Mouse (Mus musculus) embryo, embryonic 11 days (tissue): ENCODE results near the gene Olfr525.

Experiments
- DNase-seq: peaks from one replicate; pipeline ENCODE4 v3.0.0-alpha.2; 2015

Olfr525 gene

DNA sequence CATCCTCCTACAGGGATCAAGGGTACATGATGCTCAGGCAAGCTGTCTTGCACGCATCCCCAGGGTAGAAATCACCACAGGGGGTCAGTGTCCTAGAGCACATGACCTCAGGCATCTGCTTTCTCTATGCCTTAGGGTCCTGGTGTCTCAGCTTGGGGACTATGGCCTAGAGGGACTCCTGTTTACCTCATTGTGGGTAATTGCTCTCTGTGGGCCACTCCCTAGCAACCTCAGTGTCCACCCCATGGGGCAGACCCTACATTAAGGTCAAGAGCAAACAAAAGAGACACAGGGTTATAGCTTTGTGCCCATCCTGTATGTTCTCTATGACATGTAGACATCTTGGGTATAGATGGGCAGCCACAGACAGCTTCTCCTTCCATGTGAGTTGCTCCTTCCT is at the start of gene Olfr525:
TSS of gene Olfr525 (plus strand) at position 301 of the 400 bp plus-strand sequence.
- no peak for DNase-seq

DNA sequence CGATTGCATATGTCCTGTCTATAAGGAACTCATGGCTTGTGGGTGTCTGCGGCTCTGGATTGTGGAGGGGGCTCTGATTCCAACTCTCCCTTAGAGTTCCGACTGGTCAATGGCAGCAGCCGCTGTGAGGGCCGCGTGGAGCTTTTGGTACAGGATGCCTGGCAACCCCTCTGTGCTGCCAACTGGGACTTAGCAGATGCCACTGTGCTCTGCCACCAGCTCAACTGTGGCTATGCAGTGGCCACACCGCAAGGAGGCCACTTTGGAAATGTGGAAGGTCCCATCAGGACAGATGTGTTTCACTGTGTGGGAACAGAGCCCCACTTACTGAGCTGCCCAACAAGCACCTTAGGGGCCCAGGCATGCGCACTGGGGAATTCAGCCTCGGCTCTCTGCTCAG is 24.9 kb upstream of the Olfr525 start:
- DNase-seq = no peak

DNA sequence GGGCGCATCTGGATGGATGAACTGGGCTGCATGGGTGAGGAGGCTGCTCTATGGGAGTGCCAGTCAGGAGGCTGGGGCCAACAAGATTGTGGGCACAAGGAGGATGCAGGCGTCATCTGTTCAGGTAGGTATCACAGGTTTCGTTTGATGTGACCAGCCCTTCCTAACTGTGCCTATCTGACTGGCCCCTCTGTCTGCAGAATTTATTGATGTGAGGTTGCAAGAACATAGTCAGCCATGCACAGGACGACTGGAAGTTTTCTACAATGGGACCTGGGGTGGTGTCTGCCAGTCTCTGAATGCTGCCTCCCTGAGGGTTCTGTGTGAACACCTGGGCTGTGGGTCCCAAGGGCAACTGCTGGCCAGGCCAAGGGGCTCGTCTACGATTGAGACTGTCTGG is 23.8 kb upstream of the Olfr525 start:
- DNase-seq = no peak

DNA sequence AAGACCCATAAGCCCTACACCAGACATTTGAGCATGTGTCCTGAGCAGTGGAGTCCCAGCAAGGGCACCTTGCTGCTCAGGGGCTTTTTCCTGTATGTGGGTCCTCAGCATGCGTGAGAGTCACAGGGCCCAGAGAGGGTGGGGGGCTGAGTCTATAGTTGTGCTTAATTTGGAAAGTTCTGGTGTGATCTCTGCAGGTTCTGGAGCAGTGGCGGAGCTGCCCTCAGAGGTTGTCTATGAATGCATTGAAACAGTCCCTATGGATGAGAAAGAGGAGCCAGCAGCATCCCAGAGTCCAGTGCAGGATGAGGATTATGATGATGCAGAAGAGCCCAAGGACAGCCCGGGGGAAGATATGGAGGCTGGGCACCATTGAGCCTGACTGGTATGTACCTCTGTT is 21.2 kb upstream of the Olfr525 start:
- no peak for DNase-seq

DNA sequence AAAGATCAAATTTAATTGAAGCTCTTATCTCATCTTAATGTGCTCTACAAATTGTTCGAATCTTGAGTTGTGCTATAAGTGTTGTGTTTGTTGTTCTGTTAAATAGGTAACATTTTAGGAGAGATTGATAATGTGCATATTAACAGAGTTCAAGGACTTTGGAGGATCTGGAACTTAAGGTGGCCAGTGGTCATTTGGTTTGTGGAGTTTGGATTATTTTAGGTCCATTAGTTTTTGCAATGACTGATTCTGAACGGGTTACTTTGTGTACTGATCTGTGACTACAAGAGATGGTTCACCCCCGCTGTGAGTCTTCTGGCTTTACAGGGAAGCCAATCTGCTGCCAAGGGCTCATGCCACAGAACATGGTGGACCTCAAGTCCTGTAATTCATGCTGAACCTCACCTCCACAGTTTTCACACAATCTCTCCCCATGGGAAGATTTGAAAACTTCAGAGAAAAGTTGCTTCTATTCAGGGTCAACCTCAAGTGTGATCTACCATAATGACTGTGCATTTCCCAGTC is 735 bp upstream of the Olfr525 start:
- DNase-seq = no peak

DNA sequence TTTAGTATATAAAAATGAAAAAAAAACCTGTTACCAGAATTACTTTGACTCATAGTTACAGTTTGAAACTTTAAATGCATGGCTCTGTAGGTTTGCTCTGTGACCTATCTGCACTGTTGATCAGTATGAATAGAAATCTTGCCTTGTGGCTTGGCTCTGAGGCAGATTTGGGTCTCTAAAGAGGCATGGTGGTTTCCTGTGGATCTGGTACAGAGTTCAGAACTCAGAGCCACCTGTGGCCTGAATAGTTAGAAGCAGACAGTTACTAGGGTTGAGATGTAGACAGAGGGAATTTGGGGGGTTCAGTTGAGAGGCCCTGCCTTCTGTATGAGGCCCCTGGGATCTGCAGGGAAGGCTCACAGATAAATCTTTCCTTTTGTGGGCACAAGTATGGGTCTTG is 477 bp downstream of the Olfr525 start:
- no peak for DNase-seq

DNA sequence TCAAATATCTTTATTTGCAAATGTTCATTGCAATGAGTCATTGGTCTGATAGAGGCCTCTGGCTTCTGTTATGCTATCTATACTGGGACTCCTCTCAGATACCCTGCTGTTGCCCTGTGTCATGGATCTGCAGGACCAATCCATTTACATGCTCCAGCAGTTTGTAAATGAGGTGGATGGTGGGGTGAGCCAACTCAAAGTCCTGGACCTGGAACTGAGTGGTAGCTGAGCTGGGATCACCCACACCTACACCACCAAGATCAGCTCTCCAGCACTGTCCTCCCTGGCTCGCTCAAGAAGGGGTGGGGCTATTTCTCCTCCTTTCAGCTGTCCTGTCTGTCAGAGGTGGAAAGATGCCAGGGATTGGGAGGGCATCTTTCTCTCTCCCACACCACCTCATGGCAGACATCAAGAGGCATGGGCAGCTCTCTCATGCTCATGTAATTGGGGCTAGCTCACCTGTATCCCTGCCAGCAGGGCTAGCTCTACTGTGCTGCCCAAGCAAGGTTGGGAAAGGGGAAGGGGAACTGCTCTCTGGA is 9.2 kb downstream of the Olfr525 start:
- no peak for DNase-seq

DNA sequence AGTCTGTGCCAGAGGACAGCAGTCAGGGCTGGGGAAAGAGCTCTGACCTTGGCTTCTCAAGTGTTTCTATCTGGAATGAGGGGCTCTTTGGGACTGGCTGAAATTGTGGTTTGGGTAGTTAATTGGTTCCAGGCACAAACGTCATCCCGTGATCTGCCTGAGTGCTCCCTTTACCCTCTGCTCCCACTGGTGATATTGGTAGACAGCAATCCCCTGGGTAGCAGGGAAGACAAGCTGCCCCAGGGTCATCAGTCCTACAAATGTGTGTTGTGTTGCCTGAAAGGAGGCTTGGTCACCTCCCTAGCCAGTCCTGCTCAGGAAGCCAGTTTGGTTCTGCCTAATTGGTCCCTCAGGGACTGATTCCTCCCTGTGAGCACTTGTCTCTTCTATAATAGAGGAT is 13.1 kb downstream of the Olfr525 start, which contains the start of gene Olfr527:
TSS of gene Olfr527 (plus strand) at position 301 of the 400 bp plus-strand sequence.
- no peak for DNase-seq

DNA sequence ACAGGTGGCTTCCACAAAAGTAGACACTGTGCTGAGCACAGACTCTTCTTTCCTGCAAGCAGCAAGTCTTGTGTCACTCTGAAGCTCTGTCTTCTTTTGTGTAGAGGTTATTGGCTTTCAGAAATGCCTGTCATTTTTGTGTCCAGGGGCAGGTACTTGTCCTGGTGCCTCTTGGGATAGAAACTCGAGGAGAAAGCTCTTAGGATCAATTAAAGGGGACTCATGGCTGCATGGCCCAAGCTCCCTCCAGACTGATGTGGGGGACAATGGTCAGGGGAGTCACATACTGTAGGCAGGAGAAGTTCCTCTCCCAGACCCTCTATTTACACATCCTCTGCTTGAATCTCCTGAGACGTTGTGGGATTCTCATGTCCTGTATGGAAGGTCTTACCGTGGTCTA is 40.9 kb downstream of the Olfr525 start, which contains the start of gene Olfr60:
TSS of gene Olfr60 (minus strand) at position 101 of the 400 bp plus-strand sequence.
- no peak for DNase-seq

DNA sequence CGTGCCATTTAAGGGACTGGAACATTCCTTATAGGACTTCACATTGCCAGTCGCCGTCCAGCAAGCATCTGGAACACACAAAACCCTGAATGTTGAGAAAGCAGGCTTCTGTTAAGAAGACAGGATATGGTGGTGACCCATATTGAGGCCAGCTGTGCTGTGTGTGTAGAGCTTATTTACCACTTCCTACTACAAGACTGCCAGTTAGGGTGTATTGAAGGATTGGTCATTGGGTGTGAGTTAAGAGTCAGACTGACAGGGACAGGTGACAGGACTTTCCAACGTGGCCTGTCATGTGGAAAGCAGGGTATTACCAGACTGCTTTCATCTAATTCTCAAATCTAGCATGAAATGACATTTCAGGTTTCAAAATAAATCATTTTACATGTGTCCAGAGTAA is 53.6 kb downstream of the Olfr525 start:
- no peak for DNase-seq

DNA sequence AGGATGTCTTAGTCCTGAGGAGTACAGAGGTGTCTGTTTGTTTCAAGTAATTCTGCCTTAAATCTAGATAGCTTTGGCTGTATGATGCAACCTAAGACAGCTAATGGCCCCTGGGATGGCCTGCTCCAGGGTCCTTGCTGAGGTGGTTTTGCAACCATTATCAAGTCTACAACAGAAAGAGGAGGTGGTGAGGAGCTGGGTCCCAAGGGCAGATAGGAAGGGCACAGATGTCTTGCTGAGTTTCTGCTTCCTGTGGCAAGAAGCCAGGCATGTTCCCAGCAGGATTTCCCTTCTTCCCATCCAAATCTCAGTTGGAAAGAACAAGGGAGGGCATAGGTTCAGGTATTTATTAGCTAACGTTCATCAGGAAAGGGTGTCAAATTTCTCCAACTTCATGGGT is 55.6 kb downstream of the Olfr525 start, which contains the start of gene Olfr530:
TSS of gene Olfr530 (minus strand) at position 101 of the 400 bp plus-strand sequence.
- no peak for DNase-seq

DNA sequence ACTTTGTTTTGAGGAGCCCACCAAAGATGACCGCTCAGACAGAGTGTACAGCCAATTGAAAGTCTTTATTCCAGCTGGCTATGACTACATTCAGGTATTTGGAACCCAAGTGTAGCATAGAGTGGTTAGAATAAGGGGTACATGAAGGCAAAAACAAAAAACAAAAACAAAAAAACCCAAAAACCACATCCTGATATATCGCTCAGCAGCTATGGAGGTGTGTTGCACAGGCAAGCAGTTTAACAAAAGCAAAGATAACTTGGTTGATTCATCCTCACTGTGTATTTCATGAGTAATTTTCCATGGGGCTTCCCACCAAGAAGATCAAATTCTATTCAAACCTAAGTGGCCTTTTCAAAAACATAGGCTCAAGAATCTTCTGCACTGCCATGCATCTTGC is 56.3 kb downstream of the Olfr525 start:
- DNase-seq = no peak
